Mouse (Mus musculus): ENCODE measurements at regions not wholly inside any gene's neighbourhood (a gene's known extent, or its start where the extent isn't known, plus 50 kb on each side); places are given as distances from the start of the nearest gene placed in this dataset.

DNA sequence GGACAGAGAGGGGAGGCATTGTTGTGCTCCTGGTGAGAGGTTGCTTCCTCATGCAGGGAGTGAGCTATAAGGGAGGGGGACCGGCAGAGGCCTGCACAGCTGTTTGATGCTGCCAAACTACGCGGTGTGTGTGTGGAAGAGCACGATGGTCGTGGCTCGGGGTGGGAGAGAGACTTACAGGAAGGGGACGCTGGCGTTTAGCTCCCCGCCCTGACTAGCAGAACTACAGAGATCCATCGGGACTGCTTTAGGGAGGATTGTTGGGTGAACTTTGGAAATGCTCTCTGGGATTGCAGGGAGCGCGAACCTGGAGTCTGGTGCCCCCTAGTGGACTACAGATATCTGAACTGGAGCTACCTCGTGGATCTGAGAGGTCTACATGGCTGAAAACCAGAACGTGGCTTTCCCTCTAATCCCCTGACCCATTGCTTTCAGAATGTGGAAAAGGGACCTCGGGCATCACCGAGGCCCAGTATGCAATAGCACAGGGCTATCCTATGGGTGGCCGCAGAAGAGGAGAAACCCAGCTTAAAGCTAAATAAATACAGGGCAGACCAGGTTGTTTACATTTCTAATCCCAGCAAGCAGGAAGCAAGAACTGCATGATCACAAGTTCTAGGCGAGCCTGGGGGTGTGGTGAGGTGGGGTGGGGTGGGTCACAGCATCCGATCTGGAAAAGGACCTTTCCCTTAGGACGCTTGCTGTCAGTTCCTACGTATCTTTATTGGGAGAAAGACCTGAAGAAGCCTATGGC is 57.2 kb upstream of the AU015836 start:
- TF ChIP-seq CTCF (IDR thresholded peaks at IDR 0.05; ENCODE audit: control insufficient read depth, insufficient read depth, insufficient replicate concordance, low read depth, low read length), result peak; percentile 48; the same call in 1 of the 2 replicates
- no peak for TF ChIP-seq POLR2A (IDR thresholded peaks at IDR 0.05; ENCODE audit: control insufficient read depth, low read depth, low read length)
